Mouse (Mus musculus) T-helper 1 cell (primary cell): ENCODE results near the gene Iqcf4.

Source experiments
- in situ Hi-C: fragments of 300-600 bp; cut with MboI, MseI; formaldehyde crosslinking; loops from one replicate; pipeline ENCODE4 v1.15.1; 2025; ENCODE audit warnings: high pct_unique_total_duplicates

Gene Iqcf4

DNA sequence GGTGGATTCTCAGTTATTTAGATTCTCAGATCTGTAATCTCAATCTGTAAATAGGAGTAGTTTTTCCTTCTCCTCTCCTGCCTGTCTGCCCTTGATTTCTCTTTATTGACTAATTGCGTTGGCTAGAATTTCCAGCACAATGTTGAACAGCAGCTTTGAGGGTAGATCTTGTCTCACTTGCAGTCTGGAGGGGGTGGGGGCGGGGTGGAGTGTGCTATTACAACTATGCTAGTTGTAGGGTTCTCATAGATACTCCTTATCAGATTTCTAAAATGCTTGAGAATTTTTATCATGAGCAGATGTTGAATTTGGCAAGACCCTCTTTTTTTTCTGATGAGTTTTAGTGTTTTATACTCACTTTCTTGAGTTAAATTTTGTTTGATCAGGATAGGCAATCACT is 51.4 kb downstream of the Iqcf4 start:
- in situ Hi-C loops = no loop called here
